Mouse (Mus musculus) hindbrain, postnatal 0 days (tissue): ENCODE results near the gene Magoh. TPM values are rescaled to one million over a fixed set of nuclear protein-coding genes. Genes with fewer than 3 reads are reported as not detected.

ENCODE experiments used
- ATAC-seq: fragments of 200-750 bp; cut with Nextera tagmentation; 2 replicates; pipeline ENCODE4 v1.8.0; 2017; ENCODE audit warnings: mild to moderate bottlenecking, moderate TSS enrichment, moderate library complexity
- DNase-seq: peaks from one replicate; pipeline ENCODE4 v3.0.0-alpha.2; 2015; ENCODE audit warnings: low spot score
- H3K27ac ChIP-seq: fragments of 300-500 bp; sonication (generic); 2 replicates; pipeline ENCODE4 v1.5.1; 2014; ENCODE audit warnings: mild to moderate bottlenecking
- H3K27me3 ChIP-seq: fragments of 300-500 bp; sonication (generic); 2 replicates; pipeline ENCODE4 v1.6.1; 2014; ENCODE audit warnings: low read length, mixed read lengths; ENCODE audit not compliant: insufficient read depth
- H3K36me3 ChIP-seq: fragments of 300-500 bp; sonication (generic); 2 replicates; pipeline ENCODE4 v1.6.1; 2014; ENCODE audit warnings: low read length, mixed read lengths; ENCODE audit not compliant: insufficient read depth
- H3K4me1 ChIP-seq: fragments of 300-500 bp; sonication (generic); 2 replicates; pipeline ENCODE4 v1.6.1; 2014; ENCODE audit warnings: antibody characterized with exemption, low read length, mixed read lengths; ENCODE audit not compliant: insufficient read depth
- H3K4me2 ChIP-seq: fragments of 300-500 bp; sonication (generic); 2 replicates; pipeline ENCODE4 v1.6.1; 2014; ENCODE audit warnings: low read depth, mild to moderate bottlenecking, low read length, moderate library complexity, mixed read lengths
- H3K4me3 ChIP-seq: fragments of 300-500 bp; sonication (generic); 2 replicates; pipeline ENCODE4 v1.5.1; 2014; ENCODE audit warnings: low read length
- H3K9ac ChIP-seq: fragments of 300-500 bp; sonication (generic); replicated peaks from 2 replicates; pipeline ENCODE4 v1.6.1; 2014; ENCODE audit warnings: mild to moderate bottlenecking, low read length, moderate library complexity, mixed read lengths
- H3K9me3 ChIP-seq: fragments of 300-500 bp; sonication (generic); 2 replicates; pipeline ENCODE4 v1.6.1; 2016; ENCODE audit warnings: low read length, mixed read lengths
- CTCF ChIP-seq: IDR thresholded peaks from 2 replicates; pipeline ENCODE4 v1.5.1; 2016; ENCODE audit warnings: antibody characterized with exemption, control low read depth, low read depth
- WGBS: fragments of 180-500 bp; shearing (Covaris S2); extraction: QIAGEN DNeasy Blood & Tissue Kit; methylation state at CpG from one replicate; pipeline ENCODE4 v1.1.7; 2014; 5-methylcytosine and 5-hydroxymethylcytosine counted together
- polyA plus RNA-seq: library from polyadenylated mRNA; unstranded; fragments of >200 nt; fragmentation: Nextera tagmentation; extraction: Ambion mirVana; gene quantifications from 2 replicates; pipeline ENCODE4 v1.2.1, GENCODE M21; 2015
- total RNA-seq: library from RNA; depleted of rRNA; stranded (reverse); fragments of >200 nt; gene quantifications from 2 replicates; pipeline ENCODE4 v1.2.3, GENCODE M21; 2014; rRNA removed

The Magoh gene
- total and polyA plus RNA-seq, 2 experiments from 2014 or later = 31.7 to 129 TPM

DNA sequence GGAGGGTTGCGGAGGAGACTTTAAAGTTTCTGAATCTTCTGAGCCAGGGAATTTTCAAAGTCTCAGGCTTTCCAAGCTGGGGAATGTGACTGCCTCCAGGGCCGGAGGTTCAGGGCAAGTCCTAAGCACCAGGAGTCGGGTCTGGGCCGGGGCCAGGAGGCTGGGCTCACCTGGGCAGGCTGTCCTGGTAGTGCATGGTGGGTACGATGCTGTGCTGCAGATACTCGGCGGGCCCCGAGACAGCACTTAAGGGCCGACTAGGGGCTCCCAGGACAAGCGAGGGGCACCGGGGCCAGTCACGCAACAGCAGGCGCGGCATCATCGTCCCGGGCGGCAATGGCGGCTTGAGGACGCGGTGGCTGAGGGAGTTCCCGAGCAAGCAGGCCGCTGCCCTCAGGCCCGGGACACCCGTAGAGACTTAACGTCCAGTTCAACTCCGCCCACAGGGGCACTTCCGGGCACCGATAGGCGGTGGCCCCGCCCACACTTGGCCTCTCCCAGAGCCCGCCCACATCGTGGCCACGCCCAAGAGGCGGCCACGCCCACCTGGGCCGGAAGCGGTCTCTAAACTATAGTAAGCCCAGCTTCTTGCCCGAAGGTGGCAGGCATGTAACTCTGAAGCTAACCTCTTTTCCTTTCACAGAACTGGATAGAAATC lies 43.7 kb downstream of the Magoh start, which contains the start of gene Cpt2:
Gene Cpt2, minus strand, starts transcription at position 466 of the 658 bp plus-strand sequence.
- peak within 1 kb of the TSS; percentile 86 for H3K4me2 ChIP-seq
- H3K9me3 ChIP-seq = no peaks in the 10 kb centered on the region
- H3K9ac ChIP-seq = peak within 1 kb of the TSS; percentile 61
- H3K36me3 ChIP-seq = no peaks in the 10 kb centered on the region
- peak within 1 kb of the TSS; percentile 60 for H3K4me3 ChIP-seq
- DNase-seq = peak; percentile 95
- peak within 1 kb of the TSS; percentile 60; the same call in 1 of the 2 replicates for H3K27ac ChIP-seq
- ATAC-seq = peak; percentile 96
- 1% methylated on average over 38 of the region's 38 CpGs for whole genome bisulfite sequencing
- H3K4me1 ChIP-seq = peaks cover 5% of the 10 kb centered on the region; the same call in 1 of the 2 replicates
- no peaks in the 10 kb centered on the region for H3K27me3 ChIP-seq
- TF ChIP-seq CTCF = peak; percentile 19; the same call in 1 of the 2 replicates

DNA sequence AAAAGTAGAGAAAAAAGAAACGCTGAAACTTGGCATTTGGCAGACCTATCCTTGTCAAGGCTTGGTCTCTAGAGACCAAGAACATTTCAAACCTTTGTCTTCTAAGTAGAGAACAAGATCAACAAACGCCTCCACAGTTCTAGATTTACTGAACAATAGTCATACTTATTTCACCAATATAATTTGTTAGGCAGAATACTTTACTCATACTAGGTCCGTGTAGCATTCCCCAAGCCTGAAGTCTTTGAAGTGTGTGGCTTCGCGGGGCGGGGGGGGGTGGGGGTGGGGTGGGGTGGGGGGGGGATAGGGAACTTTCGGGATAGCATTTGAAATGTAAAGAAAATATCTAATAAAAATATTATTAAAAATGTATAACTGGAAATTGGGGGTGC lies 44.2 kb downstream of the Magoh start:
- Histone ChIP-seq H3K4me1 (peaks cover 5% of the 10 kb centered on the region; the same call in 1 of the 2 replicates), H3K4me2 (peak overlapping the region; percentile 86), H3K27ac (no peak overlapping the region), H3K9ac (no peak overlapping the region), H3K4me3 (peak overlapping the region; percentile 60), H3K9me3 (no peaks in the 10 kb centered on the region), H3K36me3 (no peaks in the 10 kb centered on the region), H3K27me3 (no peaks in the 10 kb centered on the region)
- ATAC-seq (no peak), DNase-seq (no peak)
- TF ChIP-seq CTCF = no peak
- WGBS = 43% methylated on average over 7 of the region's 7 CpGs

GRCm38 (mm10) chr4:107928269-107928668 lies 48.7 kb downstream of the Magoh start:
- DNase-seq (no peak), ATAC-seq (no peak)
- Histone ChIP-seq H3K27me3 (no peaks in the 10 kb centered on the region), H3K4me2 (no peak overlapping the region), H3K9ac (no peak overlapping the region), H3K27ac (no peak overlapping the region), H3K4me1 (no peaks in the 10 kb centered on the region), H3K36me3 (no peaks in the 10 kb centered on the region), H3K4me3 (no peak overlapping the region), H3K9me3 (no peaks in the 10 kb centered on the region)
- TF ChIP-seq CTCF = no peak
- 68% methylated on average over 2 of the region's 2 CpGs for WGBS

- Histone ChIP-seq H3K9ac (no peak overlapping the region), H3K27ac (no peak overlapping the region), H3K4me3 (no peak overlapping the region), H3K36me3 (no peaks in the 10 kb centered on the region), H3K4me1 (no peaks in the 10 kb centered on the region), H3K9me3 (no peaks in the 10 kb centered on the region), H3K27me3 (no peaks in the 10 kb centered on the region), H3K4me2 (no peak overlapping the region)
- no peak for ATAC-seq
- 80% methylated on average over 2 of the region's 2 CpGs for WGBS
- no peak for TF ChIP-seq CTCF
- DNase-seq = no peak
Measured at GRCm38 (mm10) chr4:107928726-107929125, 49.2 kb downstream of the Magoh start.

GRCm38 (mm10) chr4:107931453-107931852 lies 51.9 kb downstream of the Magoh start:
- peak; percentile 42 for TF ChIP-seq CTCF
- 83% methylated on average over 3 of the region's 3 CpGs for WGBS
- Histone ChIP-seq H3K9ac (no peak overlapping the region), H3K4me3 (no peak overlapping the region), H3K36me3 (no peaks in the 10 kb centered on the region), H3K4me1 (no peaks in the 10 kb centered on the region), H3K27ac (no peak overlapping the region), H3K9me3 (no peaks in the 10 kb centered on the region), H3K4me2 (no peak overlapping the region), H3K27me3 (no peaks in the 10 kb centered on the region)
- DNase-seq = no peak
- ATAC-seq = no peak

GRCm38 (mm10) chr4:107933239-107933638 lies 53.7 kb downstream of the Magoh start:
- ATAC-seq = no peak

DNA sequence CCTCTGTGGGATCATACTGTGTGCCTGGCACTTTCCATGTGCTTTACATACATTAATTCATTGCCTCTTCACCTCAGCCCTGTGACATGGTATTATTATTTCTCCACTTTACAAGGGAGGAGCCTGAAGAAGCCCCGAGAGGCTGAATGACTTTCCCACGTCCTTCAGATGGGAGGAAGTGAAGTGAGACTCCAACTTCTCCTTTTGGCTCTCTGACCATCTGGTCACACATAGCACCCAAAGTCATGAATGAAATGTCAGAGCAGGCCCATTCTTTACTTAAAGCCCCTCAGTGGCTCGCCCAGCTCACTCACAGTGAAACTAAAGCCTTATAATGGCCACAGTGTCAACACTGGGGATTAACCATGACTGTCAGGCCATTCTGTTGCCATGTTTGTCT lies 55.7 kb downstream of the Magoh start:
- H3K27me3 ChIP-seq = no peaks in the 10 kb centered on the region
- TF ChIP-seq CTCF = no peak
- no peak overlapping the region for H3K27ac ChIP-seq
- DNase-seq = no peak
- H3K36me3 ChIP-seq = no peaks in the 10 kb centered on the region
- H3K4me2 ChIP-seq = no peak overlapping the region
- H3K9ac ChIP-seq = no peak overlapping the region
- ATAC-seq = no peak
- no peaks in the 10 kb centered on the region for H3K9me3 ChIP-seq
- H3K4me3 ChIP-seq = no peak overlapping the region
- peaks cover 4% of the 10 kb centered on the region; the same call in 1 of the 2 replicates for H3K4me1 ChIP-seq
- 71% methylated on average over 3 of the region's 3 CpGs for WGBS

More at GRCm38 (mm10) chr4:107933239-107933638, 53.7 kb downstream of the Magoh start:
- no peak for TF ChIP-seq CTCF
- Histone ChIP-seq H3K27ac (no peak overlapping the region), H3K36me3 (no peaks in the 10 kb centered on the region), H3K4me2 (no peak overlapping the region), H3K9me3 (no peaks in the 10 kb centered on the region), H3K9ac (no peak overlapping the region), H3K4me3 (no peak overlapping the region), H3K27me3 (no peaks in the 10 kb centered on the region), H3K4me1 (peaks cover 4% of the 10 kb centered on the region; the same call in 1 of the 2 replicates)
- WGBS = 80% methylated on average over 8 of the region's 8 CpGs
- DNase-seq = no peak

Other genes starting within 250 kb of the Magoh start
- gene Dmrtb1, start 195.5 kb upstream of the Magoh start, total RNA-seq = 4.5 and 8.1 TPM in 2 replicates
- 9.6 and 12.2 TPM in 2 replicates for gene Dmrtb1, start 195.5 kb upstream of the Magoh start, polyA plus RNA-seq
- gene Lrp8, start 77.5 kb upstream of the Magoh start, total RNA-seq = 62.2 and 65.9 TPM in 2 replicates
- gene Lrp8, start 77.5 kb upstream of the Magoh start, polyA plus RNA-seq = 33.9 and 34.5 TPM in 2 replicates
- 33.2 and 58.3 TPM in 2 replicates for gene 0610037L13Rik, start 10.1 kb downstream of the Magoh start, total RNA-seq
- 110 and 111 TPM in 2 replicates for gene 0610037L13Rik, start 10.1 kb downstream of the Magoh start, polyA plus RNA-seq
- gene Cpt2, start 43.9 kb downstream of the Magoh start, total RNA-seq = 17.4 and 19.2 TPM in 2 replicates
- gene Cpt2, start 43.9 kb downstream of the Magoh start, polyA plus RNA-seq = 13.8 TPM in 2 replicates
- gene Slc1a7, start 88.6 kb downstream of the Magoh start, total RNA-seq = 0.25 TPM in 1 of 2 replicates, not detected in the other
- gene Slc1a7, start 88.6 kb downstream of the Magoh start, polyA plus RNA-seq = 0.05 and 0.09 TPM in 2 replicates
- gene Podn, start 216.7 kb downstream of the Magoh start, total RNA-seq = 2.5 and 4.0 TPM in 2 replicates
- 0.74 and 1.2 TPM in 2 replicates for gene Podn, start 216.7 kb downstream of the Magoh start, polyA plus RNA-seq